Mouse (Mus musculus) ES-E14 (cell line): ENCODE results near the gene Kidins220. TPM values are rescaled to one million over a fixed set of nuclear protein-coding genes. Genes with fewer than 3 reads are reported as not detected.
A peak's percentile ranks its signal among the peaks of the same experiment; 100 is the strongest.

Experiments used
- DNase-seq: peaks from one replicate; pipeline ENCODE4 v3.0.0-alpha.2; 2013; ENCODE audit warnings: low read depth, low spot score
- H3K27ac ChIP-seq: 2 replicates; pipeline ENCODE4 v1.5.1; 2012; ENCODE audit warnings: low read depth, mild to moderate bottlenecking, low read length, moderate library complexity, mixed read lengths; ENCODE audit not compliant: poor library complexity, insufficient read depth, severe bottlenecking
- H3K36me3 ChIP-seq: 2 replicates; pipeline ENCODE4 v1.6.1; 2012; ENCODE audit warnings: mild to moderate bottlenecking, low read length, moderate library complexity, mixed read lengths; ENCODE audit not compliant: control insufficient read depth, poor library complexity, insufficient read depth, severe bottlenecking
- H3K4me1 ChIP-seq, 2 experiments: fragments of 150-350 bp in 1 of 2; sonication (generic) in 1 of 2; 2 replicates each; pipeline ENCODE4 v1.6.1; 2012; ENCODE audit warnings: low read length in 2 of 2, mild to moderate bottlenecking in 1 of 2, mixed read lengths in 1 of 2; ENCODE audit not compliant: control insufficient read depth in 2 of 2, insufficient read depth in 2 of 2, poor library complexity in 1 of 2
- H3K4me3 ChIP-seq, 2 experiments: fragments of 150-350 bp in 1 of 2; sonication (generic) in 1 of 2; 2 replicates each; pipeline ENCODE4 v1.5.1; 2012; ENCODE audit warnings: low read length in 2 of 2, low read depth in 1 of 2, mild to moderate bottlenecking in 1 of 2, mixed read lengths in 1 of 2; ENCODE audit not compliant: insufficient read depth in 1 of 2, poor library complexity in 1 of 2, severe bottlenecking in 1 of 2
- H3K9ac ChIP-seq: 2 replicates; pipeline ENCODE4 v1.6.1; 2012; ENCODE audit warnings: low read depth, mild to moderate bottlenecking, low read length, mixed read lengths; ENCODE audit not compliant: poor library complexity, insufficient read depth, severe bottlenecking
- H3K9me3 ChIP-seq: fragments of 150-350 bp; sonication (generic); 2 replicates; pipeline ENCODE4 v1.6.1; 2012; ENCODE audit warnings: low read depth, mild to moderate bottlenecking, low read length; ENCODE audit not compliant: control insufficient read depth, insufficient read depth
- CHD2 ChIP-seq: IDR thresholded peaks from 2 replicates; pipeline ENCODE4 v1.6.1; 2014; ENCODE audit warnings: mild to moderate bottlenecking, low read depth, low read length, inconsistent platforms
- HCFC1 ChIP-seq: IDR thresholded peaks from 2 replicates; pipeline ENCODE4 v1.6.1; 2012; ENCODE audit warnings: low read length, inconsistent platforms, borderline replicate concordance; ENCODE audit not compliant: insufficient read depth
- MAFK ChIP-seq: IDR thresholded peaks from 2 replicates; pipeline ENCODE4 v1.6.1; 2014; ENCODE audit warnings: mild to moderate bottlenecking, low read depth, low read length, inconsistent platforms; ENCODE audit not compliant: insufficient read depth
- ZC3H11A ChIP-seq: IDR thresholded peaks from 2 replicates; pipeline ENCODE4 v1.6.1; 2012; ENCODE audit warnings: low read depth, mild to moderate bottlenecking, inconsistent platforms, low read length, borderline replicate concordance
- ZNF384 ChIP-seq: IDR thresholded peaks from 2 replicates; pipeline ENCODE4 v1.6.1; 2012; ENCODE audit warnings: low read depth, low read length, inconsistent platforms
- in situ Hi-C, 2 experiments: fragments of 600-800 bp; cut with MboI; formaldehyde crosslinking; loops; one replicate each; pipeline ENCODE4 v1.15.1; 2025; ENCODE audit warnings: low sequenced_read_pairs in 2 of 2, inconsistent platforms in 1 of 2; ENCODE audit not compliant: unreplicated experiment in 2 of 2
- total RNA-seq: library from RNA; depleted of rRNA; stranded (reverse); fragments of 300-350 nt; gene quantifications from 2 replicates; pipeline ENCODE4 v1.2.3, GENCODE M21; 2012

Kidins220 gene
- total RNA-seq, 1 experiment, result 26.1 TPM

DNA sequence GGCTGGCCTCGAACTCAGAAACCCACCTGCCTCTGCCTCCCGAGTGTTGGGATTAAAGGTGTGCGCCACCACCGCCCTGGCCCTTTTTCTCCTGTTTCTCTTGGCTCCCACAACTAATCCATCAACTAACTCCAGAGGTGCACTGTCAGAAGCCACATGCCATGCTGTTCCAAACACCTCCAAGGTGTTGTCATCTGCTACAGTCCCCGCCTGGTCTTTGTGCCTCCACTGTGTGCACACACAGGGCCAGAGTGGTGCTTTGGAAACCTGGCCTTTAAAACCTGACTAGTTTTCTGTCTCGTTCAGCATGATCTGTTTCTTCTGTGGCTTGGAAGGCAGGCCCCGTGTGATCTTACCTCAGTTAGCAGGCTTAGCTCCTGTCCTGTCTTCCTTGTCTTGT lies 30.1 kb upstream of the Kidins220 start:
- in situ Hi-C loops, result loop anchor here in 1 of 2 experiments (10.0 kb wide), 1 partner anchor 230 kb away; no protein-coding TSS in a partner anchor

DNA sequence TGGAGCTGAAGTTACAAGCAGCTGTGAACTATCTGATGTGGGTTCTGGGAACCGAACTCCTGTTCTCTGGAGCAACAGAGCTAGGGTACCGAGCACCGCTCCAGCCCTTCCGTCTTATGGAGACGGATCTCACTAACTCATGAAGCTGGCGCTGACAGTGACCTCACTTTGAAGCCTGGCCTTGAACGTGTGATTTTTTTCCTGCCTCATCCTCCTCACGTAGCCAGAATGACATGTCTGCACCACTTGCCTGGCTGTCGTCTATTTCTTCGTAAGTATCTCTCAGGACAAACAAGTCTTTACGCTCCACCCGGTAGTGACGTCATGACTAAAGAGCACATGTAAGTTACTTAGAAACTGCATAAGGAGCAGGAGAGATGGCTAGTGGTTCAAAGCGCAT lies 27.7 kb upstream of the Kidins220 start:
- peaks cover 8% of the 10 kb centered on the region; the same call in 1 of the 2 replicates for H3K36me3 ChIP-seq
- H3K27ac ChIP-seq, result no peak overlapping the region
- no peak for DNase-seq
- H3K9me3 ChIP-seq, result no peaks in the 10 kb centered on the region
- TF ChIP-seq MAFK, result no peak
- TF ChIP-seq HCFC1, result no peak
- TF ChIP-seq CHD2, result no peak
- TF ChIP-seq ZC3H11A, result no peak
- TF ChIP-seq ZNF384, result no peak
- no peak overlapping the region for H3K9ac ChIP-seq
- in situ Hi-C loops, result loop anchor here in 1 of 2 experiments (10.0 kb wide), 1 partner anchor 232 kb away; no protein-coding TSS in a partner anchor
- H3K4me3 ChIP-seq, result no peak overlapping the region
- H3K4me1 ChIP-seq, result no peaks in the 10 kb centered on the region

More for the DNA sequence above, 30.1 kb upstream of the Kidins220 start:
- no peak for DNase-seq
- TF ChIP-seq ZNF384 (no peak), CHD2 (no peak)
- Histone ChIP-seq H3K9ac (no peak overlapping the region), H3K27ac (no peak overlapping the region), H3K9me3 (no peaks in the 10 kb centered on the region), H3K36me3 (peaks cover 14% of the 10 kb centered on the region; the same call in 1 of the 2 replicates), H3K4me1 (no peaks in the 10 kb centered on the region), H3K4me3 (no peak overlapping the region)

DNA sequence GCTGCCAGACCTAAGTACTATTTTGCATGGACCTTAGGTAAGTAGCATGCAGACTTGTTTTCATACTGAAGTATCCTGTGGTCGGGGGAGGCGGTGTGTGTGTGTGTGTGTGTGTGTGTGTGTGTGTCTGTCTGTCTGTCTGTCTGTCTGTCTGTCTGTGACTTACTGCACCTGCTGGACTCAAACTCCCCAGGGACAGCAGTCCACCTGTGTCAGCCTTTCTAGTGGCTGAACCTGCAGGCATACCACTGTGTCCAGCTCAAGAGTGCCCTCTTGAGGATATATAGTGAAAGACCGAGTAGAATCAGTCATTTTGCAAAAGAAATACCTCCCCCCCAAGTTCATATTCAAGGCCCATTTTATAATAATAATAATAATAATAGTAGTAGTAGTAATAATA lies 26.4 kb upstream of the Kidins220 start:
- Histone ChIP-seq H3K27ac (no peak overlapping the region), H3K4me3 (no peak overlapping the region), H3K9ac (no peak overlapping the region), H3K36me3 (peaks cover 8% of the 10 kb centered on the region; the same call in 1 of the 2 replicates), H3K4me1 (no peaks in the 10 kb centered on the region), H3K9me3 (no peaks in the 10 kb centered on the region)
- TF ChIP-seq HCFC1, result no peak
- TF ChIP-seq CHD2, result no peak
- TF ChIP-seq ZC3H11A, result no peak
- TF ChIP-seq ZNF384, result no peak
- TF ChIP-seq MAFK, result no peak
- in situ Hi-C loops, result loop anchor here in 1 of 2 experiments (10.0 kb wide), 1 partner anchor 234 kb away; no protein-coding TSS in a partner anchor
- no peak for DNase-seq

- Histone ChIP-seq H3K9me3 (no peaks in the 10 kb centered on the region), H3K4me1 (no peaks in the 10 kb centered on the region), H3K9ac (no peak overlapping the region), H3K4me3 (no peak overlapping the region), H3K27ac (no peak overlapping the region), H3K36me3 (peaks cover 8% of the 10 kb centered on the region; the same call in 1 of the 2 replicates)
- peak; percentile 64; the same call in 1 of the 2 replicates for TF ChIP-seq ZC3H11A
- TF ChIP-seq HCFC1, result no peak
- in situ Hi-C loops, result loop anchor here in 1 of 2 experiments (10.0 kb wide), 1 partner anchor 236 kb away; no protein-coding TSS in a partner anchor
- peak; percentile 83 for DNase-seq
Observed at GRCm38 (mm10) chr12:24950376-24951046, 24.2 kb upstream of the Kidins220 start.
